Mouse (Mus musculus) limb, embryonic 14.5 days (tissue): ENCODE results near the gene Ctf1. TPM values are rescaled to one million over a fixed set of nuclear protein-coding genes. Genes with fewer than 3 reads are reported as not detected.
A peak's percentile ranks its signal among the peaks of the same experiment; 100 is the strongest.

Experiments used
- ATAC-seq: fragments of 200-750 bp; cut with Nextera tagmentation; 2 replicates; pipeline ENCODE4 v1.8.0; 2017; ENCODE audit warnings: low read depth, moderate number of reproducible peaks, moderate TSS enrichment; ENCODE audit not compliant: low FRiP score
- DNase-seq: peaks from one replicate; pipeline ENCODE4 v3.0.0-alpha.2; 2015; ENCODE audit warnings: low spot score
- H3K27ac ChIP-seq: fragments of 300-500 bp; sonication (generic); replicated peaks from 2 replicates; pipeline ENCODE4 v1.5.1; 2014; ENCODE audit warnings: low read depth, mild to moderate bottlenecking, low read length, moderate library complexity, mixed read lengths
- H3K27me3 ChIP-seq: fragments of 300-500 bp; sonication (generic); 2 replicates; pipeline ENCODE4 v1.6.1; 2014; ENCODE audit warnings: low read length, mixed read lengths; ENCODE audit not compliant: control insufficient read depth, insufficient read depth
- H3K36me3 ChIP-seq: fragments of 300-500 bp; sonication (generic); 2 replicates; pipeline ENCODE4 v1.6.1; 2014; ENCODE audit warnings: mild to moderate bottlenecking, low read length, moderate library complexity, mixed read lengths; ENCODE audit not compliant: control insufficient read depth, insufficient read depth
- H3K4me1 ChIP-seq: fragments of 300-500 bp; sonication (generic); 2 replicates; pipeline ENCODE4 v1.6.1; 2014; ENCODE audit warnings: antibody characterized with exemption, low read length, mixed read lengths; ENCODE audit not compliant: control insufficient read depth, insufficient read depth
- H3K4me2 ChIP-seq: fragments of 300-500 bp; sonication (generic); replicated peaks from 2 replicates; pipeline ENCODE4 v1.6.1; 2014; ENCODE audit warnings: low read depth, mild to moderate bottlenecking, low read length, moderate library complexity; ENCODE audit not compliant: severe bottlenecking
- H3K4me3 ChIP-seq: fragments of 300-500 bp; sonication (generic); replicated peaks from 2 replicates; pipeline ENCODE4 v1.5.1; 2014; ENCODE audit warnings: low read length
- H3K9ac ChIP-seq: fragments of 300-500 bp; sonication (generic); 2 replicates; pipeline ENCODE4 v1.6.1; 2014; ENCODE audit warnings: mild to moderate bottlenecking, low read depth, low read length, moderate library complexity; ENCODE audit not compliant: severe bottlenecking
- H3K9me3 ChIP-seq: fragments of 300-500 bp; sonication (generic); 2 replicates; pipeline ENCODE4 v1.6.1; 2016; ENCODE audit warnings: low read length; ENCODE audit not compliant: control insufficient read depth
- POLR2A ChIP-seq: fragments of 200-500 bp; IDR thresholded peaks from 2 replicates; pipeline ENCODE4 v1.8.0; 2012; ENCODE audit warnings: inconsistent platforms, mild to moderate bottlenecking, moderate library complexity, borderline replicate concordance; ENCODE audit not compliant: insufficient read depth, insufficient read length; ENCODE audit errors: extremely low read depth
- WGBS: fragments of 180-500 bp; shearing (Covaris S2); extraction: QIAGEN DNeasy Blood & Tissue Kit; methylation state at CpG from one replicate; pipeline ENCODE4 v1.1.7; 2014; 5-methylcytosine and 5-hydroxymethylcytosine counted together
- polyA plus RNA-seq, 2 experiments: library from polyadenylated mRNA; depleted of rRNA in 1 of 2; stranded (reverse) in 1 of 2; unstranded in 1 of 2; fragments of >200 nt; fragmentation: Nextera tagmentation in 1 of 2; extraction: Ambion mirVana in 1 of 2; gene quantifications; 2 replicates each; pipeline versions ENCODE4 v1.2.1 to v1.2.3; 2012 to 2014

Gene Ctf1
- polyA plus RNA-seq, 2 experiments: 34.9 to 53.6 TPM

- Histone ChIP-seq H3K36me3 (peaks cover 48% of the 10 kb centered on the region), H3K9ac (peak overlapping the region; percentile 72), H3K27ac (no peak overlapping the region), H3K9me3 (no peaks in the 10 kb centered on the region), H3K4me1 (peaks cover 10% of the 10 kb centered on the region; the same call in 1 of the 2 replicates), H3K27me3 (no peaks in the 10 kb centered on the region), H3K4me2 (peak overlapping the region; percentile 55), H3K4me3 (peak overlapping the region; percentile 88)
- TF ChIP-seq POLR2A: no peak
- WGBS: 21% methylated on average over 5 of the region's 6 CpGs
- ATAC-seq (no peak), DNase-seq (no peak)
These were observed 35.2 kb downstream of the Ctf1 start for GRCm38 (mm10) chr7:127747559-127748234.

- ATAC-seq (no peak), DNase-seq (no peak)
- Histone ChIP-seq H3K27ac (no peak overlapping the region), H3K4me3 (no peak overlapping the region), H3K9me3 (no peaks in the 10 kb centered on the region), H3K4me2 (peak overlapping the region; percentile 55; the same call in 1 of the 2 replicates), H3K4me1 (peaks cover 10% of the 10 kb centered on the region; the same call in 1 of the 2 replicates), H3K36me3 (peaks cover 53% of the 10 kb centered on the region), H3K27me3 (no peaks in the 10 kb centered on the region), H3K9ac (0 out of 2 replicates have a peak overlapping the region, but pooled peaks have one; percentile 72)
- WGBS: 97% methylated on average over 28 of the region's 28 CpGs
- no peak for TF ChIP-seq POLR2A
These were observed 35.7 kb downstream of the Ctf1 start for GRCm38 (mm10) chr7:127748235-127748560.

- Histone ChIP-seq H3K4me1 (0 out of 2 replicates have a peak, but pooled peaks cover 3% of the 10 kb centered on the region), H3K4me3 (no peak overlapping the region), H3K36me3 (peaks cover 76% of the 10 kb centered on the region), H3K9me3 (no peaks in the 10 kb centered on the region), H3K9ac (no peak overlapping the region), H3K27ac (no peak overlapping the region), H3K4me2 (no peak overlapping the region), H3K27me3 (no peaks in the 10 kb centered on the region)
- no peak for TF ChIP-seq POLR2A
- ATAC-seq (no peak), DNase-seq (peak; percentile 56)
- 87% methylated on average over 19 of the region's 19 CpGs for WGBS
These were observed 37.9 kb downstream of the Ctf1 start for GRCm38 (mm10) chr7:127750131-127751127.

GRCm38 (mm10) chr7:127751619-127752018, 39.1 kb downstream of the Ctf1 start:
- 0 out of 2 replicates have a peak, but pooled peaks cover 3% of the 10 kb centered on the region for H3K4me1 ChIP-seq
- no peak overlapping the region for H3K4me3 ChIP-seq
- WGBS: 94% methylated on average over 5 of the region's 5 CpGs
- ATAC-seq (no peak), DNase-seq (no peak)
- H3K36me3 ChIP-seq: peaks cover 87% of the 10 kb centered on the region
- H3K27ac ChIP-seq: no peak overlapping the region
- TF ChIP-seq POLR2A: no peak
- no peaks in the 10 kb centered on the region for H3K9me3 ChIP-seq
- no peak overlapping the region for H3K4me2 ChIP-seq
- H3K9ac ChIP-seq: no peak overlapping the region
- no peaks in the 10 kb centered on the region for H3K27me3 ChIP-seq

- Histone ChIP-seq H3K9ac (no peak overlapping the region), H3K4me3 (no peak overlapping the region), H3K9me3 (no peaks in the 10 kb centered on the region), H3K4me2 (no peak overlapping the region), H3K27ac (no peak overlapping the region), H3K27me3 (no peaks in the 10 kb centered on the region), H3K4me1 (0 out of 2 replicates have a peak, but pooled peaks cover 3% of the 10 kb centered on the region), H3K36me3 (peaks cover 92% of the 10 kb centered on the region)
- WGBS: 89% methylated on average over 14 of the region's 27 CpGs
- no peak for TF ChIP-seq POLR2A
- ATAC-seq: no peak
- DNase-seq: no peak
These were observed 39.5 kb downstream of the Ctf1 start for GRCm38 (mm10) chr7:127752069-127752468.
